Mouse (Mus musculus) adrenal gland, adult (tissue): ENCODE measurements at regions not wholly inside any gene's neighbourhood (a gene's known extent, or its start where the extent isn't known, plus 50 kb on each side); places are given as distances from the start of the nearest gene placed in this dataset.

Source experiments
- DNase-seq, 2 experiments: peaks; one replicate each; pipeline ENCODE4 v3.0.0; 2022 to 2023; ENCODE audit warnings: low spot score in 1 of 2; ENCODE audit not compliant: inconsistent age in 2 of 2

DNA sequence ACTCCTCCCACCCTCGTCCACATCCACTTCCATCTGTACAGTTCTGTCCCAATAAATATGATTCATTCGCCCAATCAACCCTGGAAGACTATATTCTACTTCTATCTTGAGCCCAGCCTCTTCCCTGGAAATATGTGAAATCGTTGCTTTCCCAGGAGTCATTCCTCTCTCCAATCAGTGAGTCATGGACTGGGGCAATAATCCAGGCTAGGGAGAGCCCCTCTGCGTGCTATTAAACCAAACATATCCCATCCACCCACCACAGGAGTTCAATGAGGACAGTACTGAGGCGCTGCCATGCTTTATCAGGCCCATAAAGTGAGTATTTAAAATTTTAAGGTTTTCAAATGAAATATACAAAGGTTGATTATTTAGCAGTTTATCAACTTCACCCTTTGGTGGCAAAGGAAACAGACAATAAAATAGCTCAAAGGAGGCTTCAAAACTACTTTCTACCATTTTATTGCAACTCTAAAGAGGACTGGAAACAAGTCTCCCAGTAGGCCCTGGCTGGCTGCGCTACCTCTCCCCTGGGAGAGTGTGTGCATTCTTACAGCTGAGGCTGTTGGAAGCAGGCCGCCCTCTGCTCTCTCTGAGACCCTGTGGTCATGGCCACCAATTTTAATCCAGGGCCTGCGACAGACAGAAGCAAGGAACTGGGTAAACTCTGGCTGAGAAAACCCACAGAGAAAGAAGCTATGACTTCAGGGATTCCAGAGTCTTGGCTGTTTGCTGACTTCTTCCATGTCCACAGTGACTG lies 471.9 kb downstream of the Lmo4 start:
- DNase-seq = no peak

DNA sequence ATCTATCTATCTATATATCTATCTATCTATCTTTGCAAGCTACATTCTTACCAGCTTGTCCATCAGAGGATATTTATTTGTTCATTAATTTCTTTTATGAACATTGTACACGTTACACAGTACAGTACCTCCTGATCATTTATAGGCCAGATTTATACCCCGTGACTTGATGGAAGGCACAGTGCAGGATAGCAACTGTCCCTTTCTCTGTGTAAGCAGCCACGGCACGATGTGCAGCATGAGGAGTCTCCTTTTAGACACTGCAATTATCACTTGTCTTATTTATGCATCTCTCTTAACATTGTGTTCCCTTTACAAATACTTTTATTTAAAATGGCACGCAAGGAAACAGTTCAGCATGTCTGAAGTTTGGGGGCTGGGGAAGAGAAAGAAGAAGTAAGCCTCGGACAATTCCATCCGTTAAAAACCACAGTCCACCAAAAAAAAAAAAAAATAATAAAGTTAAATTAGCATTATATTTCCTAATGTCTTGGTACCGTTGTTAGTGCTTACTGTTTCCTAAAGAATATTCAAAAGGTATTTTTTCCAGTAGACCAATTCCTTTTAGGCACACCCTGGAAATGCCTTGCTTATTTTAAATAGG lies 475.4 kb downstream of the Lmo4 start:
- no peak for DNase-seq

DNA sequence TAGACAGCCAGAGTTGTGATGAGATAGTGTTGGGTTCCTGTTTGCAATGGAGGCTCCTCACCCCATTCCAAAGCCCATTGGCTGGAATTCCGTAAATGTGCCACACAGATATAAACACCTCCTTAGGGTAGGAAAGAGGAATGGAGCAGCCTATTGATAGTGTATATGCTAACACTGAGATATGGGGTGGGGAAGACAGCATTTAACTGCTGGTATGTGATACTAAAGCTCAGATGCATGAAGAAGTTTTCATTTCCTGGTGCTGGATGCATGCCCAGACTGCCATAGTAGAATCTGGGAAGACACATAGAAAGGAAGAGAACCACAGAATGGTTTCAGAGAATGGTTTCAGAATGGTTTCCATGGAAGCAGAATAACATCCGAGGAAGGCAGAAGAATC lies 482.4 kb downstream of the Lmo4 start:
- no peak for DNase-seq

- DNase-seq = no peak
Observed at GRCm38 (mm10) chr3:143722082-143722481, 482.9 kb downstream of the Lmo4 start.

- DNase-seq = no peak
Observed at GRCm38 (mm10) chr3:143713183-143713582, 491.8 kb downstream of the Lmo4 start.

DNA sequence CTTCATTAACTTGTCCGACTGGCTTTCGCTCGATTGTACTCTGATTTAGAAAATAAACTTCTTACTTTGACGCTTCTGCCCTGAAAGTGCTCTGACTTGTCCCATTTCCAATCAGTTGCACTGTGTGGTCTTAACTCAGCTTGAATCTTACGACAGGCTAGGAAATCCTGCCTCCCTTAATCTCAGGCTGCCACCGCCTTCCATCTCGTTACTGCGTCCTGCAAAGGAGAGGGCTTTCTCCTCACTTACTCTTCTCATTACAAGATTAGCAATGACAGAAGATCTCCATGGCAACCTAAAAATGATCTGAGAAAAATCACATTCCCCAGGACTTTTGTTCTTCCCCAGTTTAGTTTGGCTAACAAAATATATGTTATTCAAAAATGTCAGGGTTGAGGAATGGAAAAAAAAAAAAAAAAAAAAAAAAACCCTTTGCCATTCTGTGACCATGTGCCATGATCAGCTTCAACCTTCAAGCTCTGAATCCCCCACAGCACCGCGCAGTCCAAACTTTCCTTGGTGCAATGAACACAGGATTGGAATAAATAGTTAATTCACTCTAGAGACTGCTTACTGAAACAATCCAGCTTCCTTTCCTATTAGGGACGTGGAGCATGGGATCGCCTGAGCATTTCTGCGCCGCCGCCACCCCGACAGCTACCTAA lies 494.1 kb downstream of the Lmo4 start:
- DNase-seq = no peak

GRCm38 (mm10) chr3:143706679-143707078 lies 498.3 kb downstream of the Lmo4 start:
- DNase-seq = no peak

- no peak for DNase-seq
Observed at GRCm38 (mm10) chr3:143694817-143695216, 510.2 kb downstream of the Lmo4 start.

DNA sequence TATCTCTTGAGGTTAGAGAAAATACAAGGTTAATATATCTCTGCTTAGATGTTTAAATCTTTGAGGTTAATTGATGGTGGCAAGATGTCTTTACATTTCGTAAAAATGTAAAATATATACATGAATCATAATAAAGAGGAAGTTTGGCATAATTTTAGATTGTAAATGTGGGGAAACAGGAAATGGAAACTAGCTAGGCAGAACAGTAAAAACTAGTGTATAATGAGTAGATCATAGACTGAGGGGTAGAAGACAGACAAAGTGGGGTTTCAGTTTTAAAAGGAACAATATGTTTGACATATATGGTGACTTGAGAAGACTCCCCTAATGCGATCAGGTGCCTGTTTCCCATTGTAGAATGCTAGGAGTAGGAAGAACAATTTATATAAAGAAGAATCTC lies 519.3 kb downstream of the Lmo4 start:
- DNase-seq = no peak

GRCm38 (mm10) chr3:143678186-143678585 lies 526.8 kb downstream of the Lmo4 start:
- no peak for DNase-seq

DNA sequence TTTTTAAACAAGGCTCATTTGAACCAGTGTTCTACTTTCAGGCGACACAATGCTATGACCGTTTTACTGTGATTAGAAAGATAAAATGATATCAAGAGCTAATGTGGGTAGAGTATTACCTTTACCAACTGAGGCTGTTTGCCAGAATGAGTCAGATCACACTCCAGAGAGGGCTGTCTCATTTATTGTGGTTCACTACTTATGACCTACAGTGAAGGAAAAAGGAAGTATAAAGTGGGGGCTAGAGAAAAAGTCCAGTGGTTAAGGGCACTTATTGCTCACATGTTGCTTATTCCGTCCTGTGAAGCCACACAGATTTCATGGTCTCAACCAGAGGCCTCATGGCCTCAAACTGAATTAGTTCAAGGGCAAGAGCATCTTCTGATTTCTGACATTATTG lies 530.2 kb downstream of the Lmo4 start:
- DNase-seq = no peak

DNA sequence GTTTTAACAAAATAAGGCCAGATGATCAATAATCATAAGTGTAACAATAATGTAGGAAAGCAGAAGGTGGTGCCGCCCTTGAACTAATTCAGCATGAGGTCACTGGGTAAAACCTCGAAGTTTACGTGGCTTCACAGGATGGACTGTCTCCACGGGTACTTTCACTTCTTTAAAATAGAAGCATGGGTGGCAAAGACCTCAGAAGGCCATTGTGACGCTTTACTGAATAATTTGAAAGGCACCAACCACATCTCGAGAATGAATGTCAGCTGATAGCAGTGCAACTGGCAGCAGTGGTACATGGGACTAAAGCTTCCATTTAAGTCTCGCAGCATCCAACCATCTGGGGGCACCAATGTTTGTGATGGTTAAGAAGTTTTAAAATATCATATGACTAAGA lies 530.6 kb downstream of the Lmo4 start:
- no peak for DNase-seq

DNA sequence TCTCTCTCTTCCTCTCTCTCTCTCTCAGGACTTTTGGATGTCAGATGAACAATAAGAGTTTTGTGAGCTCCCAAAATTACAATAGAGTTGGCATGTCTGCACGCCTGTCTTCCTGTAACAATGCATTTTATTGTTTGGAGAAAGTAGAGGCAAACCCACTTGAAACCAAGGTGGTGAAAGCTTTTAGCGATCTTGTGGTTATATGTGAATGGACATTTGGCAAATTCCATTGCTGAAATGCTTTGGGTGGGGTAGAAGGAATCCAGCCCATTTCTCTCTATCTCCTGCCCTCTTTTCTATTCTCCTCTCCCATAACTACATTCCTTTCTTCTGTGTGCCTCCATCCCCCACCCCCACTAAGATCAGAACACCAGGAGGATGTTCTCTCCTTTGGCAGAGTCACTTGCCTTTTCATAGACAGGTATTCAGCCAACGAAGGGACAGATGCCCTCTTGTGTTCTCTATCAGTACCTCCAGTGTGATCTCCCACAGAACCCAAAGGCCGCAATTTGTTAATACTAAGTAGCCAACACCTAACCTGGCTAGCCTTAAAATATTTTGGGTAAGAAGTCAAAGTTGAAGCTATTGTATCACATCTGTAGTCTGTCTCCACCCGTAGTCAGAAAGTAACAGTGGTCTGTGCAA lies 542.9 kb downstream of the Lmo4 start:
- DNase-seq = no peak

DNA sequence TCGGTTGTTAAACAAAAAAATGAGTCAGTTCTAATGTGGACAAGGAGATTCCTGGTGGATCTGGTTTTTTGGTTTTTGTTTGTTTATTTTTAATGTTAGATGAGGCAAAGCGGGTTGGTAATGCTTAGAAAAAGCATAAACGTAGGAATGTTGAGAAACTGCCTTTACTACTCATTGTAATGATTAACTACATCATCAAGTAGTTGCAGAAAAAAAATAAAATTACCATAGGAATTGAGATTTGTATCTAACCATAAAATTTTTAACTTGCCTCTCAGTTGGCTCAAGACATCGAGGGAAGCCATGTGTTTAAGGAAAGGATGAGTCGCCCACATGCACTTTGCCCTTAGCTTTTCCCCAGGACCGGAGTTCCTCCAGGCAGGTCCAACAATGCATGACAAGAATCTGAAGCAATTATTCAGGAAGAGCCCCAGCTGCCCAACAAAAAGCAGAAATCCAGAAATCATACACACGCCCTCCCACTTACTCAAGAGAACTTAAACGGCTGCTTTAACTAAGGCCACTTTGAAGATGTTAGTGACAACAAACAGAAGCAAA lies 545.5 kb downstream of the Lmo4 start:
- no peak for DNase-seq

GRCm38 (mm10) chr3:143647237-143647636 lies 557.8 kb downstream of the Lmo4 start:
- no peak for DNase-seq

DNA sequence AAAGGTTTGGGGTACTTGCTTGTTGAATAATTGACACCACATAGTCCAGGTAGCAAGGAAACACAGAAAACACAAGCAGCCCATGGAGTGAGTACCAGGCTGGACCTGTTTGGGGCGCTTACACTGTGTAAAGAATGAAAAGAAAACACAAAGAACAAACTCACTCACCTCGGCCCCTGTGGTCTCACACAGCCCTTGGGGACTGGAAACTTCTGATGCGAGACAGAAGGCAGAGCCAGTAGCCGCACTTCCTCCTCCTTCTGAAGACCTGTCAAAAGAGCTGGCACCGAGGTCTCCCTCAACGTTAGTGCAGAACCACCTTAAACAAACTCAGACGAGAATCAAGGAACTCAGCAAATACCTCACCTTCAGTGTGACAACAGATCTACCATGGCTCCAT lies 558.2 kb downstream of the Lmo4 start:
- no peak for DNase-seq

DNA sequence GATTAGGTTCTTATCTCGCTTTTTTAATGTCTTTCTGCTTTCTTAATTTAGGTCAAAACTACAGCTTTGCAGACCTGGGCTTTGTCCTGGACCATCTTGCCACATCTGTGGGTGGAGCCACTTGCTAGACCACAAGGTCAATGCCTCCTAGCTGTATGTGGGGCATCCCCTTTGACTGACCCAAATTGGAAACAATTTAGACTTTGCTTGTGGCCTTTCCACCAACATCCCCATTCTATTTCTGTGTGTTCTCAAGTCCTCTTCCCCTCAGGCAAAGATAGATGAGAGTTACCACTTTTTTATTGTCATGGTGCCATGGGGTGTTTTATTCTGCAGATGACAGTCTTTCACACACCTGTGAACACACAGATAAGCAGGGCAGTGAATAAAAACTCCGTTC lies 572.0 kb downstream of the Lmo4 start:
- DNase-seq = no peak

DNA sequence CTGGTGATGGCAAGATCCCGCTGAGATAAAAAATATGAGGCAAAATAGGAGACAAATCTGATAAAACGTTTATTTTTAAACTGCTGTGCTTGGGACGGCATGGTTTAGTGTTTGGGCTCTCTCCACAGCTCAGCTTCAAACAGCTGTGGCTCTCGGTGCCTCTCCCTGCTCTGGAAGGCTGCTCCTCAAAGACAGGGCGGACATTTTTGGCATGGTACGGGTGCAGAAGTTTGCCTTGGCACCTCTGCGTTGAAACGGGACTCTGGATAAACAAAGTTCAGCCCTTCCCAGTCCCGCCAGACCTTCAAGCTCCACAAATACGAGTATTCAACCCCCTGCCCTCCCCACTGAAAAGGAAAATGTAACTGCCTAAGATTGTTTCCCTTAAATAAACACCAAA lies 573.8 kb downstream of the Lmo4 start:
- no peak for DNase-seq

GRCm38 (mm10) chr3:143624906-143625305 lies 580.1 kb downstream of the Lmo4 start:
- no peak for DNase-seq

DNA sequence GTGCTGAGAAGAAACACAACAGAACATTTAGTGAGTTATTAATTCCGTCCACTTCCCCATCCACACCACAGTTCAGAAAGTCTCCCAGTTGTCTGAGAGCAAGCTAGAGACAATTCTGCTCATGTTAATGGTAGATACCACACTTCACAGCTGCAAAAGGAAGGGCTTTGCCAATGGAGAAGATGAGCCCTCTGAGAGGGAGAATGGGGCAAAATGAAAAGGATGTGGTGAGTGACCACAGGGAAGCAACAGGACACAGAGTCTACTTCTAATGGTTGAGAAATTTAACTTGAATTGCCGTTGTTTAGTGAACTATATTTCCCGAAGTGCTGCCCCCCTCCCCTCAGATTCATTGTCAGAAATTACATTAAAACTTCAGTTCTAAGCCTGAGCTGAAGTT lies 582.7 kb downstream of the Lmo4 start:
- no peak for DNase-seq

DNA sequence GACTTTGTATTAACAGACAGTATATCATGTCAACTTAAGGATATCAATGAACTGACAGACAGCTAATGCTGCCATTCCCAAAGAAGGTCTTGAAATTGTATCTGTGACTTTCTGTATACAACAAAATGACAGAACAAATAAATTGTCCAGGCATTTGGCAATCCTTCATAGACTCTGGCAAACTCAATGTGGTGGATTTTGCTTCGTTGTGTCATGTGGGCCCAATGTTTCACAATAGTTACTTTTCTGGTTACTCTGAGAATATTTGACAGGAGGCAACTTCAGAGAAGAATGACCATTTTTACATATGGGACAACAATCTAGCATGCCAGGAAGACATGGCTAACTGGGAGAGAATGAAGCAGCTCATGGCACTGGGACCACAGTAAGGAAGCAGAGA lies 585.9 kb downstream of the Lmo4 start:
- DNase-seq = no peak

DNA sequence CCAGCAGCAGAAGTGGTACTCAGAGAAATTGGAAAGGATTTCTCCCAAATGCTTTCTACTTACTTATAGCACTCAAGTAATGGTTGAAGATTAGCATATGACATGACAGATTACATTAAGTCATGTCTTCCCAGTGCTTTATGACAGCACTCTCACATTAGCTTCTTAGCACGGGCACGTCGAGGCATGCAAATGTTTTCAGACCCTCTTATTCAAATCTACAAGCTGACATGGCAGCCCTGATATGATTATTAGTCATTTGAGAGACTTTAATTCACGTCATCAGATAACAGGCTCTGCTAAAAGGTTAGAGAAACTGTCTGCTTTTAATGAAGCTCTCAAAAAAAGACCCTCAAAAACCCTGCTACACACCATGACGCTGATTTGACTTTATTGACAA lies 590.1 kb downstream of the Lmo4 start:
- no peak for DNase-seq
